ENCODE assay signal across 8 mouse cellular contexts in genomic region chr13:73603522-73604155, GRCm38 (mm10). TPM values are rescaled to one million over a fixed set of nuclear protein-coding genes. Genes with fewer than 3 reads are reported as not detected.
DNase-seq lines count a peak whose midpoint lies in the region; ATAC-seq and TF ChIP-seq lines count a peak whose summit lies in the region.

TSS of gene Clptm1l (plus strand) at chr13:73604006.

- H3K9ac ChIP-seq in heart, embryonic 15.5 days = peak within 1 kb of the TSS; percentile 87
- peak within 1 kb of the TSS; percentile 76 for H3K9ac ChIP-seq in liver, embryonic 14.5 days (replicated peaks)
- H3K9ac ChIP-seq in neural tube, embryonic 11.5 days (ENCODE audit: low read length) = peak within 1 kb of the TSS; percentile 73
- peak within 1 kb of the TSS; percentile 79 for H3K9ac ChIP-seq in stomach, postnatal 0 days (ENCODE audit: low read length)

- H3K4me3 ChIP-seq in forebrain, embryonic 10.5 days = peak within 1 kb of the TSS; percentile 91
- peak within 1 kb of the TSS; percentile 78 for H3K4me3 ChIP-seq in heart, embryonic 15.5 days
- peak within 1 kb of the TSS; percentile 82 to 93 for H3K4me3 ChIP-seq in liver, embryonic 14.5 days (ENCODE audit: insufficient read depth in 1 of 2, low read depth in 2 of 2, low read length in 2 of 2)
- peak within 1 kb of the TSS; percentile 68 for H3K4me3 ChIP-seq in neural tube, embryonic 11.5 days (ENCODE audit: low read depth, low read length)
- peak within 1 kb of the TSS; percentile 73 for H3K4me3 ChIP-seq in stomach, postnatal 0 days (ENCODE audit: low read depth, low read length)

- no peak for TF ChIP-seq CTCF in liver, embryonic 14.5 days (IDR thresholded peaks at IDR 0.05; ENCODE audit: low read depth)
- TF ChIP-seq CTCF in stomach, postnatal 0 days (IDR thresholded peaks at IDR 0.05; ENCODE audit: low read depth) = no peak

- H3K27ac ChIP-seq in forebrain, embryonic 10.5 days = peak within 1 kb of the TSS; percentile 92
- H3K27ac ChIP-seq in heart, embryonic 15.5 days = peak within 1 kb of the TSS; percentile 76
- H3K27ac ChIP-seq in liver, embryonic 14.5 days = peak within 1 kb of the TSS; percentile 58
- no peak within 1 kb of the TSS for H3K27ac ChIP-seq in neural tube, embryonic 11.5 days (ENCODE audit: low read depth, low read length)
- peak within 1 kb of the TSS; percentile 73 for H3K27ac ChIP-seq in stomach, postnatal 0 days (replicated peaks)

- H3K4me1 ChIP-seq in forebrain, embryonic 10.5 days = peaks cover 24% of the 10 kb centered on the region
- H3K4me1 ChIP-seq in heart, embryonic 15.5 days (replicated peaks) = peaks cover 18% of the 10 kb centered on the region
- H3K4me1 ChIP-seq in liver, embryonic 14.5 days (replicated peaks; ENCODE audit: control insufficient read depth in 2 of 2, insufficient read depth in 2 of 2, low read length in 1 of 2) = peaks cover 10% of the 10 kb centered on the region in 2 experiments
- H3K4me1 ChIP-seq in neural tube, embryonic 11.5 days (ENCODE audit: control insufficient read depth, insufficient read depth, low read length) = peaks cover 3% of the 10 kb centered on the region
- peaks cover 4% of the 10 kb centered on the region; the same call in 1 of the 2 replicates for H3K4me1 ChIP-seq in stomach, postnatal 0 days (replicated peaks; ENCODE audit: control insufficient read depth, insufficient read depth)

- peaks cover 30% of the 10 kb centered on the region for H3K36me3 ChIP-seq in forebrain, embryonic 10.5 days (replicated peaks)
- peaks cover 22% of the 10 kb centered on the region for H3K36me3 ChIP-seq in heart, embryonic 15.5 days
- peaks cover 15% of the 10 kb centered on the region for H3K36me3 ChIP-seq in liver, embryonic 14.5 days (replicated peaks; ENCODE audit: control insufficient read depth, insufficient read depth, low read depth)
- peaks cover 2% of the 10 kb centered on the region; the same call in 1 of the 2 replicates for H3K36me3 ChIP-seq in neural tube, embryonic 11.5 days (ENCODE audit: control insufficient read depth, insufficient read depth, low read length)
- H3K36me3 ChIP-seq in stomach, postnatal 0 days (ENCODE audit: control insufficient read depth, insufficient read depth, low read length) = peaks cover 10% of the 10 kb centered on the region

- no peaks in the 10 kb centered on the region for H3K27me3 ChIP-seq in forebrain, embryonic 10.5 days (ENCODE audit: poor library complexity, severe bottlenecking)
- H3K27me3 ChIP-seq in heart, embryonic 15.5 days = 0 out of 2 replicates have a peak, but pooled peaks cover 3% of the 10 kb centered on the region
- H3K27me3 ChIP-seq in liver, embryonic 14.5 days (ENCODE audit: control insufficient read depth, insufficient read depth, low read length) = no peaks in the 10 kb centered on the region
- no peaks in the 10 kb centered on the region for H3K27me3 ChIP-seq in neural tube, embryonic 11.5 days (ENCODE audit: control insufficient read depth, insufficient read depth, low read length)
- no peaks in the 10 kb centered on the region for H3K27me3 ChIP-seq in stomach, postnatal 0 days (ENCODE audit: control insufficient read depth, insufficient read depth, low read length)

- no peaks in the 10 kb centered on the region for H3K9me3 ChIP-seq in forebrain, embryonic 10.5 days
- H3K9me3 ChIP-seq in heart, embryonic 15.5 days (replicated peaks) = no peaks in the 10 kb centered on the region
- no peaks in the 10 kb centered on the region for H3K9me3 ChIP-seq in liver, embryonic 14.5 days (ENCODE audit: control insufficient read depth, low read length)
- no peaks in the 10 kb centered on the region for H3K9me3 ChIP-seq in neural tube, embryonic 11.5 days (ENCODE audit: control insufficient read depth, low read length)
- H3K9me3 ChIP-seq in stomach, postnatal 0 days (ENCODE audit: control insufficient read depth, low read length) = no peaks in the 10 kb centered on the region

- WGBS in forebrain, embryonic 10.5 days = under 1% methylated on average over 53 of the region's 53 CpGs
- WGBS in heart, embryonic 15.5 days = under 1% methylated on average over 53 of the region's 53 CpGs
- under 1% methylated on average over 53 of the region's 53 CpGs for WGBS in liver, embryonic 14.5 days (ENCODE audit: insufficient replicate concordance)
- WGBS in neural tube, embryonic 11.5 days = under 1% methylated on average over 42 of the region's 53 CpGs
- WGBS in stomach, postnatal 0 days = under 1% methylated on average over 50 of the region's 53 CpGs

- H3K4me2 ChIP-seq in heart, embryonic 15.5 days = peak within 1 kb of the TSS; percentile 94
- peak within 1 kb of the TSS; percentile 96 for H3K4me2 ChIP-seq in liver, embryonic 14.5 days (ENCODE audit: low read depth)
- H3K4me2 ChIP-seq in neural tube, embryonic 11.5 days (ENCODE audit: low read depth) = peak within 1 kb of the TSS; percentile 84
- H3K4me2 ChIP-seq in stomach, postnatal 0 days (replicated peaks; ENCODE audit: low read depth) = peak within 1 kb of the TSS; percentile 95

- peak; percentile 84 to 88 for DNase-seq in CD8-positive naive resting alpha-beta T cell, adult 2 months (ENCODE audit: low read depth in 2 of 2, low spot score in 2 of 2)
- peak; percentile 88 for DNase-seq in c-Kit-positive CD71-negative TER-119-negative erythroid progenitor cells, embryonic 14.5 days (ENCODE audit: low read depth)
- DNase-seq in forebrain, embryonic 10.5 days (ENCODE audit: extremely low spot score, low spot score) = peak; percentile 96
- DNase-seq in kidney, postnatal 25 days = peak; percentile 97 to 99
- peak; percentile 85 to 88 (median 87) for DNase-seq in liver, embryonic 14.5 days (ENCODE audit: low read depth in 3 of 3, low spot score in 3 of 3)
- DNase-seq in neural tube, embryonic 11.5 days (ENCODE audit: low spot score) = peak; percentile 98
- peak; percentile 99 for DNase-seq in stomach, postnatal 0 days (ENCODE audit: low spot score)

- ATAC-seq in heart, embryonic 15.5 days (replicated peaks; ENCODE audit: insufficient number of reproducible peaks, insufficient read depth, low FRiP score, low read depth) = peak; percentile 97
- ATAC-seq in liver, embryonic 14.5 days (ENCODE audit: insufficient read depth) = peak; percentile 97
- ATAC-seq in neural tube, embryonic 11.5 days (ENCODE audit: insufficient read depth, low FRiP score, low TSS enrichment) = peak; percentile 97
- ATAC-seq in stomach, postnatal 0 days (ENCODE audit: low FRiP score, low TSS enrichment) = peak; percentile 98

- TF ChIP-seq EP300 in liver, embryonic 14.5 days (IDR thresholded peaks at IDR 0.05; ENCODE audit: low read depth) = no peak; the same call in 1 of the 2 replicates
- TF ChIP-seq EP300 in stomach, postnatal 0 days (optimal IDR thresholded peaks at IDR 0.05) = no peak

RNA-seq across cellular contexts. Expression of gene Clptm1l, which starts in this region (rescaled TPM):
- 103 and 104 TPM in 2 replicates for polyA plus RNA-seq in forebrain, embryonic 10.5 days (2016; fragmentation: Nextera tagmentation; extraction: Ambion mirVana)
- 83.4 and 112 TPM in 2 replicates for polyA plus RNA-seq in heart, embryonic 15.5 days (2015; fragmentation: Nextera tagmentation; extraction: Ambion mirVana)
- polyA plus RNA-seq in liver, embryonic 14.5 days (2012; rRNA removed) = 53.1 and 57.7 TPM in 2 replicates
- polyA plus RNA-seq in liver, embryonic 14.5 days (2014; fragmentation: Nextera tagmentation; extraction: Ambion mirVana) = 58.9 and 67.7 TPM in 2 replicates
- 128 and 131 TPM in 2 replicates for polyA plus RNA-seq in neural tube, embryonic 11.5 days (2014; fragmentation: Nextera tagmentation; extraction: Ambion mirVana)
- 99.6 and 108 TPM in 2 replicates for polyA plus RNA-seq in stomach, postnatal 0 days (2015; fragmentation: Nextera tagmentation; extraction: Ambion mirVana)
